Mouse (Mus musculus) E14TG2a.4 (cell line): Measurements from ENCODE around the gene Man1c1.

Experiments
- H3K27me3 ChIP-seq: 2 replicates; pipeline ENCODE4 v1.6.1; 2014; ENCODE audit warnings: low read length, control low read depth; ENCODE audit not compliant: insufficient read depth
- H3K36me3 ChIP-seq: 2 replicates; pipeline ENCODE4 v1.6.1; 2014; ENCODE audit warnings: low read length, control low read depth; ENCODE audit not compliant: insufficient read depth
- H3K4me1 ChIP-seq: replicated peaks from 2 replicates; pipeline ENCODE4 v1.6.1; 2014; ENCODE audit warnings: low read depth, low read length, control low read depth
- H3K4me3 ChIP-seq: replicated peaks from 2 replicates; pipeline ENCODE4 v1.5.1; 2014; ENCODE audit warnings: mild to moderate bottlenecking, low read length
- H3K9me3 ChIP-seq: 2 replicates; pipeline ENCODE4 v1.6.1; 2014; ENCODE audit warnings: low read length, control low read depth
- CTCF ChIP-seq: conservative IDR thresholded peaks from 2 replicates; pipeline ENCODE4 v1.5.1; 2014; ENCODE audit warnings: low read length
- NANOG ChIP-seq: IDR thresholded peaks from 2 replicates; pipeline ENCODE4 v1.6.1; 2014; ENCODE audit warnings: borderline replicate concordance, low read length, mixed read lengths
- POU5F1 ChIP-seq: IDR thresholded peaks from 2 replicates; pipeline ENCODE4 v1.6.1; 2014; ENCODE audit warnings: low read length, borderline replicate concordance

Man1c1 gene

GRCm38 (mm10) chr4:134745900-134746661, 42.0 kb upstream of the Man1c1 start:
- H3K4me1 ChIP-seq, result peaks cover 71% of the 10 kb centered on the region
- H3K9me3 ChIP-seq, result no peaks in the 10 kb centered on the region
- TF ChIP-seq CTCF (peak; percentile 61), POU5F1 (no peak), NANOG (no peak)
- no peak overlapping the region for H3K4me3 ChIP-seq
- peaks cover 42% of the 10 kb centered on the region for H3K36me3 ChIP-seq
- no peaks in the 10 kb centered on the region for H3K27me3 ChIP-seq

DNA sequence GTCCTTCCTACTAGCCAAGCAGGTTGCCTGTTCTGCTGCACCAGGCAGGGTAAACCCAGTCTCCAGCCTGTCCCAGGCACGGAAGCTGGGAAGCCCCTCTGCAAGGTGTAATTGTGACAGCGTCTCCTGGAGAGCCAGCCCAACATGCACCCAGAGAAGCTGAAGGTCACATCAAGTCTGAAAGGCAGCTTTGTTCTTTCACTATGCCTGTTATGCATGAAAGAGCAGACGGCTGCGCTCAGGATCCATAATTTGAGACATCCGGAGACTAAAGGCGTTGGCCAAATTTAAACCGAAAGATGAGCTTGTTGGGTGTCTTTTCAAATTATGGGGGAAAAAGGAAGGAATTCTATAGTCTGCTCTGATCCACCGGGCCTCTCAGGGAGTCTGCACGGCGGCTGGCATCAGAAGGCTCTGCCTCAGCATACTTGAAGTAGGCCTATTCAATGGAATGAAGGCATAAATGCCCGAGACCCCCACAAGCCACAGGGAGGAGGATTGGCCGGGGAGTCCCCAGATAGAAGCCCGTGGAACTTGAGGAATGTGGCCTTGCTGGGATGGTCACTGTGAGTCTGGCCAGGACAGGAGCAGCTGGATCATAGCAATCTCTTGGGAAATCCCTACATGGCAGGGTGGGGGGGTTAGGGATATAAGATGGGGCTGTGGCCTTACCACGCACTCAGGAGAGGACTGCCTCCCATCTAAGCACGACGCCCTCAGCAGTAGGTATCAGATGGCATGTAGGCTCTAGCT, 40.0 kb upstream of the Man1c1 start:
- H3K36me3 ChIP-seq, result peaks cover 41% of the 10 kb centered on the region
- H3K27me3 ChIP-seq, result peaks cover 4% of the 10 kb centered on the region; the same call in 1 of the 2 replicates
- TF ChIP-seq CTCF (no peak), NANOG (no peak), POU5F1 (no peak)

DNA sequence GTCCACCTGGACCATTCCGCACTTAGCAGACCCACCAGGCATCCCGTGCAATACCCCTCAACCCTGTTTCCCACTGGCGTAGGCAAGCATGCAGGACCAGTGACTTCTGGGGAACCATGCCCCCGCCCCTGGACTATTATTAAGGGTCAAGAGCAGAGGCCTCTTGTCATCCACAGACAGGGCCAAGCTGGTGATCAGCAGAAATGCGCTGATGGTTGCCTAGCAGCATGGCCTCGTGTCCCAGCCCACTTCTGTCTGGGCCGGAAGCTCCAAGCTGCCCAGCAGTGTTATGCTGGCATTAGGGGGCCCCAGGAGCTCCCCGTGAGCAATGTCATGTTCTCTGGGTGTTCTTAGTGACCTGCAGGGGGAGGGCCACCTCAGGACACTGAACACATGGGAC, 37.9 kb upstream of the Man1c1 start:
- no peaks in the 10 kb centered on the region for H3K9me3 ChIP-seq
- H3K4me3 ChIP-seq, result no peak overlapping the region
- TF ChIP-seq POU5F1 (no peak), CTCF (no peak)
- H3K27me3 ChIP-seq, result peaks cover 7% of the 10 kb centered on the region
- H3K4me1 ChIP-seq, result peaks cover 68% of the 10 kb centered on the region
- peaks cover 19% of the 10 kb centered on the region for H3K36me3 ChIP-seq

More for the DNA sequence above, 40.0 kb upstream of the Man1c1 start:
- no peak overlapping the region for H3K4me3 ChIP-seq
- peaks cover 59% of the 10 kb centered on the region for H3K4me1 ChIP-seq
- H3K9me3 ChIP-seq, result no peaks in the 10 kb centered on the region

GRCm38 (mm10) chr4:134740186-134740585, 36.1 kb upstream of the Man1c1 start:
- Histone ChIP-seq H3K27me3 (peaks cover 17% of the 10 kb centered on the region), H3K4me1 (peaks cover 68% of the 10 kb centered on the region), H3K9me3 (no peaks in the 10 kb centered on the region), H3K4me3 (no peak overlapping the region), H3K36me3 (0 out of 2 replicates have a peak, but pooled peaks cover 3% of the 10 kb centered on the region)
- TF ChIP-seq CTCF, result no peak
- TF ChIP-seq NANOG, result no peak
- no peak for TF ChIP-seq POU5F1

- Histone ChIP-seq H3K4me1 (peaks cover 68% of the 10 kb centered on the region), H3K36me3 (no peaks in the 10 kb centered on the region), H3K9me3 (no peaks in the 10 kb centered on the region), H3K4me3 (no peak overlapping the region), H3K27me3 (peaks cover 17% of the 10 kb centered on the region)
- TF ChIP-seq NANOG (no peak), POU5F1 (no peak), CTCF (no peak)
Measured at GRCm38 (mm10) chr4:134739530-134739929, 35.4 kb upstream of the Man1c1 start.

DNA sequence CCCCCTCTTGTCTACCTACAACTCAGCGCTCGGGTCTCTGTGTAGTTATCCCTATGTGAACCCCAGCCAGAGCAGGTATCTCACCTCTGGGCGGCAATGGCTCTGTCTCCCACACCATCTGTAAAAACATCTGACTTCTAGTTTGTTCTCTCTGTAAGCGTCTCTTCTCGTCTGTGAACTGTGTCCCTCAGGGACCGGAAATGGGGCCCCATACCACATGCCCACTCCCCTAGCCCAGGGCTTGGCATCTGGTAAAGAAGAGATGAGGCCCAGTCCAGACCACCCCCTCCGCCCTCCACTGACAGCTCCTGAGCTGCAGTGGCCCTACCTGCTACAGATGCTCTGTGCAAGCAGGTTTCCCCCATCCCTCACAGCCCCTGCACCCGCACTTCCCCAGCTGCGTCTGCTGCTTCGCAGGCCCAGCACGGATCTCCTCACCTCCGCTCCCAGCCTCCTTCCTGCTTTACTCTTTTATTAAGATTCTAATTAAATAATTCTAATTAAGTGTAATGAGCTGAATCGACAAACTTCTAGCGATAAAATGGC, 33.3 kb upstream of the Man1c1 start:
- TF ChIP-seq CTCF, result no peak
- TF ChIP-seq POU5F1, result no peak
- no peak for TF ChIP-seq NANOG
- no peaks in the 10 kb centered on the region for H3K9me3 ChIP-seq

GRCm38 (mm10) chr4:134736147-134736546, 32.1 kb upstream of the Man1c1 start:
- Histone ChIP-seq H3K9me3 (no peaks in the 10 kb centered on the region), H3K4me1 (peaks cover 74% of the 10 kb centered on the region), H3K27me3 (peaks cover 38% of the 10 kb centered on the region), H3K4me3 (no peak overlapping the region; the same call in 1 of the 2 replicates), H3K36me3 (no peaks in the 10 kb centered on the region)
- TF ChIP-seq CTCF, result no peak
- no peak for TF ChIP-seq NANOG
- TF ChIP-seq POU5F1, result no peak

More for the DNA sequence above, 33.3 kb upstream of the Man1c1 start:
- no peak overlapping the region for H3K4me3 ChIP-seq
- peaks cover 25% of the 10 kb centered on the region for H3K27me3 ChIP-seq
- H3K4me1 ChIP-seq, result peaks cover 69% of the 10 kb centered on the region
- no peaks in the 10 kb centered on the region for H3K36me3 ChIP-seq

DNA sequence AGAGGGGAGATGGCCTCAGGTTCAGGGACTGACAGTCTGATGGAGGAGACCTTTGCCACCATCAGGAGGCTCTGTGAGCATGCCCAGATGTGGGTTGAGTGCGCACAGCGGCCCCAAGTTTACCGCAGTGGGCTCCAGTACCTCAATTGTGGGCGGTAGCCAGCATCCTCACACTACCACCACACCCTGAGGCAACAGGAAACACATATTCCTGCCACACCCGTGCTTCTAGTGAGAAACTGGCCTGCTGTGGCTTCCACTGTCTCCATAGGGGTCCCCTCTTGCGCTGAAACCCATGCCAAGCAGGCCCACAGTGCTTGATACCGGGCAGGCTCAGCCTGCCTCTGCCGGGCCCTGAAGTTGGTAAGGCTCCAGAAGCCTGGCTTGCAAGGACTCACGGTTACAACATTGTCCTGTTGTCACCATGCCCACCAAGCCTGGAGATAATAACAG, 30.6 kb upstream of the Man1c1 start:
- H3K27me3 ChIP-seq, result peaks cover 42% of the 10 kb centered on the region
- TF ChIP-seq NANOG (no peak), POU5F1 (no peak), CTCF (no peak)
- H3K9me3 ChIP-seq, result no peaks in the 10 kb centered on the region
- H3K36me3 ChIP-seq, result no peaks in the 10 kb centered on the region
- peaks cover 83% of the 10 kb centered on the region for H3K4me1 ChIP-seq
- peak overlapping the region; percentile 62 for H3K4me3 ChIP-seq
